Mouse (Mus musculus): Measurements from ENCODE around the gene Efcab6.
A peak's percentile ranks its signal among the peaks of the same experiment; 100 is the strongest.

- TF ChIP-seq CTCF (IDR thresholded peaks at IDR 0.05; ENCODE audit: low read depth, low read length), result peak; percentile 98
- TF ChIP-seq EP300 (IDR thresholded peaks at IDR 0.05; ENCODE audit: insufficient read depth, low read depth, low read length), result no peak
- no peak for TF ChIP-seq POLR2A (IDR thresholded peaks at IDR 0.05; ENCODE audit: insufficient read depth, low read length)
Observed at GRCm38 (mm10) chr15:84073911-84074704, 8.9 kb upstream of the Efcab6 start.

All from ES-Bruce4 (cell line).